Mouse (Mus musculus) layer of hippocampus, postnatal 25 days (tissue): Measurements from ENCODE around the gene C1qa. TPM values are rescaled to one million over a fixed set of nuclear protein-coding genes. Genes with fewer than 3 reads are reported as not detected.

Experiments used
- DNase-seq, 2 experiments: peaks; one replicate each; pipeline ENCODE4 v3.0.0; 2022; ENCODE audit warnings: mixed read lengths in 2 of 2, low spot score in 1 of 2; ENCODE audit errors: extremely low spot score in 1 of 2
- total RNA-seq, 2 experiments: library from RNA; stranded (reverse); gene quantifications; 2 replicates each; pipeline ENCODE4 v1.2.3; 2021

C1qa gene
- total RNA-seq, 2 experiments from 2014 or later: 48.2 to 51.3 TPM

GRCm38 (mm10) chr4:136864751-136865470 is 33.7 kb downstream of the C1qa start:
- DNase-seq: no peak

- DNase-seq: no peak
Observed at GRCm38 (mm10) chr4:136863517-136863916, 35.1 kb downstream of the C1qa start.

- no peak for DNase-seq
Observed at GRCm38 (mm10) chr4:136862411-136862810, 36.2 kb downstream of the C1qa start.

GRCm38 (mm10) chr4:136861806-136862205 is 36.8 kb downstream of the C1qa start:
- DNase-seq: no peak

- DNase-seq: no peak
Observed at GRCm38 (mm10) chr4:136860022-136860421, 38.6 kb downstream of the C1qa start.

- peak; percentile 48 to 64 for DNase-seq
Observed at GRCm38 (mm10) chr4:136855081-136855480, 43.5 kb downstream of the C1qa start.

GRCm38 (mm10) chr4:136852989-136853388 is 45.6 kb downstream of the C1qa start:
- DNase-seq: no peak

GRCm38 (mm10) chr4:136852119-136852518 is 46.5 kb downstream of the C1qa start:
- no peak for DNase-seq

- DNase-seq: no peak
Observed at GRCm38 (mm10) chr4:136848565-136848964, 50.0 kb downstream of the C1qa start.

GRCm38 (mm10) chr4:136847166-136847565 is 51.4 kb downstream of the C1qa start:
- DNase-seq: no peak

Other genes with a start within 250 kb of the C1qa start
- gene Ephb2, start 62.8 kb downstream of the C1qa start, total RNA-seq: 10 to 100 TPM; 24.0 to 29.2 TPM
- gene C1qb, start 12.6 kb downstream of the C1qa start, total RNA-seq: 10 to 100 TPM; 50.7 to 56.9 TPM
- 10 to 100 TPM; 37.3 to 45.0 TPM for gene C1qc, start 5.7 kb downstream of the C1qa start, total RNA-seq
- 1 to 10 TPM; 1.9 to 2.3 TPM for gene Epha8, start 58.0 kb upstream of the C1qa start, total RNA-seq
- 10 to 100 TPM in 1 of 2 experiments, 1 to 10 TPM in 1; 8.8 to 11.3 TPM for gene Zbtb40, start 150.0 kb upstream of the C1qa start, total RNA-seq